Mouse (Mus musculus): ENCODE measurements around the gene Snrpb2. TPM values are rescaled to one million over a fixed set of nuclear protein-coding genes. Genes with fewer than 3 reads are reported as not detected.
A peak's percentile ranks its signal among the peaks of the same experiment; 100 is the strongest.

Gene Snrpb2
- polyA plus RNA-seq, 1 experiment from 2014 or later, result 102 TPM

DNA sequence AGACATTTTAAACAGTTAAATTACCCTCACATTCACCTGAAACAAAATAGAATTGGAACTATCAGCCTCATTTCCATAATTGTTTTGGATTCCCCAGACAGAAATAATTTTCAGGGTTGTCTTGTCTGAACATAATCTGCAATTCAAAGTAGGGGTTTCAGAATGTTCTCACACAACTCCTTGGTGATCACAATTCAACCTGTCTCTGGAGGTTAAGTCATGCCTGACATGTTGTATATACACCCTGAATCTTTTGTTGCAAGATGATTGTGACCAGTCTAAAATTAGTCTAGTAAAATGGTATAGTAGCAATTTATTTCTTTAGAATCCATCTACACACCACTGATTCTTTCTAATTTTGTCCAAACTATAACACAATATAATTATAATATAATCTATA, 7.6 kb upstream of the Snrpb2 start:
- no peaks in the 10 kb centered on the region for H3K4me1 ChIP-seq
- H3K27ac ChIP-seq, result no peak overlapping the region
- no peaks in the 10 kb centered on the region for H3K27me3 ChIP-seq (ENCODE audit: low read depth, poor library complexity, severe bottlenecking)
- no peaks in the 10 kb centered on the region for H3K36me3 ChIP-seq
- DNase-seq (ENCODE audit: low spot score), result no peak
- H3K4me3 ChIP-seq, result no peak overlapping the region
- H3K9me3 ChIP-seq (replicated peaks), result no peaks in the 10 kb centered on the region

- Histone ChIP-seq H3K9me3 (replicated peaks) (no peaks in the 10 kb centered on the region), H3K27me3 (ENCODE audit: low read depth, poor library complexity, severe bottlenecking) (0 out of 2 replicates have a peak, but pooled peaks cover 5% of the 10 kb centered on the region), H3K36me3 (no peaks in the 10 kb centered on the region), H3K4me3 (no peak overlapping the region), H3K4me1 (no peaks in the 10 kb centered on the region), H3K27ac (no peak overlapping the region)
- DNase-seq (ENCODE audit: low spot score), result no peak
- WGBS, result 75% methylated on average over 5 of the region's 5 CpGs
Measured at GRCm38 (mm10) chr2:143056736-143057135, 6.1 kb upstream of the Snrpb2 start.

GRCm38 (mm10) chr2:143062432-143062811, 417 bp upstream of the Snrpb2 start:
- 0 out of 2 replicates have a peak, but pooled peaks cover 5% of the 10 kb centered on the region for H3K27me3 ChIP-seq (ENCODE audit: low read depth, poor library complexity, severe bottlenecking)
- WGBS, result 53% methylated on average over 6 of the region's 6 CpGs
- H3K4me3 ChIP-seq, result peak overlapping the region; percentile 93
- DNase-seq (ENCODE audit: low spot score), result no peak
- H3K27ac ChIP-seq, result peak overlapping the region; percentile 92
- H3K36me3 ChIP-seq, result peaks cover 26% of the 10 kb centered on the region
- H3K4me1 ChIP-seq, result peaks cover 8% of the 10 kb centered on the region
- H3K9me3 ChIP-seq (replicated peaks), result no peaks in the 10 kb centered on the region

GRCm38 (mm10) chr2:143065914-143066313, 3.1 kb downstream of the Snrpb2 start:
- no peak for DNase-seq (ENCODE audit: low spot score)
- WGBS, result 98% methylated on average over 3 of the region's 3 CpGs
- peaks cover 60% of the 10 kb centered on the region for H3K36me3 ChIP-seq

GRCm38 (mm10) chr2:143078198-143078851, 15.5 kb downstream of the Snrpb2 start, which contains the start of gene Otor:
Otor (plus strand) TSS chr2:143078473.
- DNase-seq (ENCODE audit: low spot score), result no peak
- WGBS, result 86% methylated on average over 8 of the region's 8 CpGs
- peak within 1 kb of the TSS; percentile 40; the same call in 1 of the 2 replicates for H3K27ac ChIP-seq
- no peaks in the 10 kb centered on the region for H3K9me3 ChIP-seq (replicated peaks)
- H3K36me3 ChIP-seq, result no peaks in the 10 kb centered on the region
- H3K27me3 ChIP-seq (ENCODE audit: low read depth, poor library complexity, severe bottlenecking), result no peaks in the 10 kb centered on the region
- H3K4me1 ChIP-seq, result peaks cover 22% of the 10 kb centered on the region
- H3K4me3 ChIP-seq, result no peak within 1 kb of the TSS

More at GRCm38 (mm10) chr2:143065914-143066313, 3.1 kb downstream of the Snrpb2 start:
- Histone ChIP-seq H3K27me3 (ENCODE audit: low read depth, poor library complexity, severe bottlenecking) (0 out of 2 replicates have a peak, but pooled peaks cover 5% of the 10 kb centered on the region), H3K4me1 (peaks cover 8% of the 10 kb centered on the region), H3K27ac (no peak overlapping the region), H3K4me3 (no peak overlapping the region), H3K9me3 (replicated peaks) (no peaks in the 10 kb centered on the region)

DNA sequence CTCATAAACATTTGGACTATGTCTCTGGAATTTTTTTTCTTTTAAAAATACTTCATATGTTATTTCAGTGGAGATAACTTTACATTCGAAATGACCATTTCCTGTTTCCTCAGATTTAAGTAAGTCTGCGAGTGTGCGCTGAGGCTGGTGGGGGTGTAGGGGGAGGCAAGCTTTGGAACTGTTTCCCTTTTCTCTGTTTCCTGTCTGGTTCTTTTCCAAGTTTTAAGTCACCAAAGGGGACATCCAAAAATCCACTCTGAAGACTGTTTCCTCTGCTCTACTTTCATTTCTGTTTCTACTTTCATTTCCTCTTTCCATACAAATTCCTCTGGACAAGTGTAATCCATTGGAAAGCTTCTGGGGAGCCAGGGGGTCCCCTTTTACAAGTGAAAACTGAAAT, 18.9 kb downstream of the Snrpb2 start:
- Histone ChIP-seq H3K36me3 (no peaks in the 10 kb centered on the region), H3K27ac (no peak overlapping the region)
- DNase-seq (ENCODE audit: low spot score), result no peak

DNA sequence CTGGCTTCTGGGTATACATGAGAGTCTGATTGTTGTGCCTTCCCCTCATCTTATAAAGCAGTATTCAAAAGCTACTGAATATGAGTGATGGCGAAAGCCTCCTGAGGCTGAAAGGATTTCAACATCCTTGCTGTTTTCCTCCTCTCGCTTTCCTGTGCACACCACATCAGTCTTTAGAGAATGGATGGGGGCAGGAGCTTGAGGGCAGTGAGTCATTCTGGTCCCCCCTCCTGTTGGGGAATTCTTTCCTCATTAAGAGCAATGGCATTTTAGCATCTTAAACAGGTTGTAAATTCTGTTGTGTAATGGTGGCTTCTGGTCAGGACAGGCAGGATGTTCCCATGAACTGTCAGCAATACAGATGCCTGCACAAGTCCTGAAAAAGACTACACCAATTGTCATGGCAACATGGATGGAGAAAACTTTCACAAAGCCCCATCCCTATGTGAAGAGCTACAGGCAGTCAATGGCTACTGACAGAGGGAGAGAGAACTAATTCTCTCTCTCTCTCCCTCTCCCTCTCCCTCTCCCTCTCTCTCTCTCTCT, 22.1 kb downstream of the Snrpb2 start:
- no peaks in the 10 kb centered on the region for H3K9me3 ChIP-seq (replicated peaks)
- H3K36me3 ChIP-seq, result no peaks in the 10 kb centered on the region
- H3K4me3 ChIP-seq, result no peak overlapping the region
- WGBS, result 53% methylated on average over 2 of the region's 2 CpGs
- no peak overlapping the region for H3K27ac ChIP-seq
- no peaks in the 10 kb centered on the region for H3K27me3 ChIP-seq (ENCODE audit: low read depth, poor library complexity, severe bottlenecking)
- DNase-seq (ENCODE audit: low spot score), result no peak
- H3K4me1 ChIP-seq, result peaks cover 21% of the 10 kb centered on the region

More for the DNA sequence above, 18.9 kb downstream of the Snrpb2 start:
- no peak overlapping the region for H3K4me3 ChIP-seq
- 79% methylated on average over 3 of the region's 3 CpGs for WGBS
- H3K27me3 ChIP-seq (ENCODE audit: low read depth, poor library complexity, severe bottlenecking), result no peaks in the 10 kb centered on the region
- no peaks in the 10 kb centered on the region for H3K9me3 ChIP-seq (replicated peaks)
- H3K4me1 ChIP-seq, result peaks cover 29% of the 10 kb centered on the region

DNA sequence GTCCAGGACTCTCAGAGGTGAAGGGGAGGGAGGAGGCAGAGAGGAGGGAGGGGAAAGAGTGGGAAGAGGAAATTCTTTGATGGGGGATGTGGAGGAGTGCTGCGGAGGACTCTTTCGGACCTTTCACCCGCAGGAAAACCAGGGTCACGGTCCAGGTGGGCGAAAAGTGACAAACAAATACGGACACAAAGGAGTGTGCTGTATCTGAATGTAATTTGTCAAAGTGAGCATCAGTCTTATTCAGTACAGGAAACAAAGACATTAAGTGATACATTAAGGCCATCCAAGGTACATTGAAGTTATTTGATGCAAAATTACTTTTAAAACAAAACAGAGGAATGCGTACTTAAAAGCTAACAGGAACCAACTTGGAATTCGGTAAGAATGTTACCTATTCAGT, 27.0 kb downstream of the Snrpb2 start:
- 82% methylated on average over 8 of the region's 8 CpGs for WGBS
- DNase-seq (ENCODE audit: low spot score), result no peak
- Histone ChIP-seq H3K4me1 (peaks cover 2% of the 10 kb centered on the region; the same call in 1 of the 2 replicates), H3K36me3 (no peaks in the 10 kb centered on the region), H3K9me3 (replicated peaks) (no peaks in the 10 kb centered on the region), H3K27ac (no peak overlapping the region), H3K27me3 (ENCODE audit: low read depth, poor library complexity, severe bottlenecking) (no peaks in the 10 kb centered on the region), H3K4me3 (no peak overlapping the region)

DNA sequence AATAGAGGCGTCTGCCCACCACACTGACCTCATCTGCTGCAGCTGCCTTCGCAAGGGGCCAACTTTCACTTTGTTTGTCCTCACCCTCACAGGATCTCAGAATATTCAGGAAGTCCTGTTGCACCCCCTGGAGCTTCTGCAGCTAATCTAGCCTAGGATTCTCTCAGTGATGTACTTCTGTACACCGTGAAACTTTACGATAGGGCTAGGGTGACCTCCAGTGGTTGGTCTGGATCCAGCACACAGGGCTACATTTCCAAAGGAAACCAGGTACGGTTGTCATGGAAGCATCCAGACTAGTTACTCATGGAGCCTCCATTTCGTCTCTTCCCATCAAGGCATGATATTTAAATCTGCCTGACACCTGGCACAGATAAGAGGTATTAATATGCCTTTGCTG, 30.9 kb downstream of the Snrpb2 start:
- Histone ChIP-seq H3K4me3 (no peak overlapping the region), H3K27me3 (ENCODE audit: low read depth, poor library complexity, severe bottlenecking) (no peaks in the 10 kb centered on the region), H3K4me1 (no peaks in the 10 kb centered on the region), H3K27ac (no peak overlapping the region), H3K36me3 (no peaks in the 10 kb centered on the region), H3K9me3 (replicated peaks) (no peaks in the 10 kb centered on the region)
- DNase-seq (ENCODE audit: low spot score), result peak; percentile 69
- 36% methylated on average over 6 of the region's 6 CpGs for WGBS

DNA sequence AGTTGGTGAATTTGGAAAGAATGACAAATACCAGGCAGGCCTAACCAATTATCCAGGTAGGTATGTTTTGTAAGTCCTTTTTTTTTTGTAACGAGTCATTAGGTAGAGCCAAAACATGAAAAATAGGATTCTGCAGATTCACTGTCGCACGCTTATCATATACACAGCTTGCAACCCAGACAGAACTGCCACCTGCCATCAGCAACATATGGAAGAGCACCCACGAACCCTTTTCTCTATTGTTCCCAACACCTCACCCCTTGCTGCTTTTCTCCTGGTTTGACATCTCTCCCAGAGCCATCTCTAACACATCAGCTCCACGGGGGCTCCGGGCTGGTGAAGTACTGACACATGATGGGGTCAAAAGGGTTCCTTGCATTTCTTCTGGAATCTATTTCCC, 31.9 kb downstream of the Snrpb2 start:
- Histone ChIP-seq H3K27me3 (ENCODE audit: low read depth, poor library complexity, severe bottlenecking) (no peaks in the 10 kb centered on the region), H3K36me3 (no peaks in the 10 kb centered on the region), H3K4me3 (no peak overlapping the region), H3K4me1 (peaks cover 5% of the 10 kb centered on the region; the same call in 1 of the 2 replicates), H3K27ac (no peak overlapping the region), H3K9me3 (replicated peaks) (no peaks in the 10 kb centered on the region)
- WGBS, result 55% methylated on average over 6 of the region's 6 CpGs
- no peak for DNase-seq (ENCODE audit: low spot score)

- no peaks in the 10 kb centered on the region for H3K27me3 ChIP-seq (ENCODE audit: low read depth, poor library complexity, severe bottlenecking)
- H3K4me1 ChIP-seq, result peaks cover 14% of the 10 kb centered on the region
- DNase-seq (ENCODE audit: low spot score), result no peak
- H3K9me3 ChIP-seq (replicated peaks), result no peaks in the 10 kb centered on the region
- no peaks in the 10 kb centered on the region for H3K36me3 ChIP-seq
- H3K27ac ChIP-seq, result no peak overlapping the region
- WGBS, result 78% methylated on average over 1 of the region's 1 CpGs
- H3K4me3 ChIP-seq, result no peak overlapping the region
Measured at GRCm38 (mm10) chr2:143097170-143097569, 34.3 kb downstream of the Snrpb2 start.

GRCm38 (mm10) chr2:143113859-143114258, 51.0 kb downstream of the Snrpb2 start:
- Histone ChIP-seq H3K36me3 (no peaks in the 10 kb centered on the region), H3K27me3 (ENCODE audit: low read depth, poor library complexity, severe bottlenecking) (no peaks in the 10 kb centered on the region), H3K27ac (no peak overlapping the region), H3K9me3 (replicated peaks) (no peaks in the 10 kb centered on the region), H3K4me3 (no peak overlapping the region), H3K4me1 (no peaks in the 10 kb centered on the region)
- no peak for DNase-seq (ENCODE audit: low spot score)
- WGBS, result 86% methylated on average over 1 of the region's 1 CpGs

- Histone ChIP-seq H3K36me3 (no peaks in the 10 kb centered on the region), H3K4me3 (no peak overlapping the region), H3K27ac (no peak overlapping the region), H3K9me3 (replicated peaks) (no peaks in the 10 kb centered on the region), H3K4me1 (no peaks in the 10 kb centered on the region), H3K27me3 (ENCODE audit: low read depth, poor library complexity, severe bottlenecking) (no peaks in the 10 kb centered on the region)
- WGBS, result 80% methylated on average over 4 of the region's 4 CpGs
- no peak for DNase-seq (ENCODE audit: low spot score)
Measured at GRCm38 (mm10) chr2:143114716-143115115, 51.9 kb downstream of the Snrpb2 start.
